In genomic region chr11:3536082-3536481, GRCm38 (mm10) we compare ENCODE assay signal across 8 mouse cellular contexts. TPM values are rescaled to one million over a fixed set of nuclear protein-coding genes. Genes with fewer than 3 reads are reported as not detected.
DNase-seq lines count a peak whose midpoint lies in the region; ATAC-seq and TF ChIP-seq lines count a peak whose summit lies in the region.

No protein-coding gene starts in this region.

- peaks cover 16% of the 10 kb centered on the region for H3K4me1 ChIP-seq in testis, adult 2 months (ENCODE audit: control insufficient read depth, insufficient read depth, low read length)
- H3K4me1 ChIP-seq in limb, embryonic 14.5 days (ENCODE audit: control insufficient read depth, insufficient read depth, low read length): peaks cover 28% of the 10 kb centered on the region
- H3K4me1 ChIP-seq in stomach, postnatal 0 days (replicated peaks; ENCODE audit: control insufficient read depth, insufficient read depth): peaks cover 9% of the 10 kb centered on the region

- TF ChIP-seq CTCF in gastrocnemius, adult 2 months (IDR thresholded peaks at IDR 0.05): no peak
- TF ChIP-seq CTCF in testis, adult 2 months (IDR thresholded peaks at IDR 0.05; ENCODE audit: control insufficient read depth, insufficient read depth, insufficient replicate concordance, low read depth, low read length): no peak
- no peak for TF ChIP-seq CTCF in stomach, postnatal 0 days (IDR thresholded peaks at IDR 0.05; ENCODE audit: low read depth)

- no peak for DNase-seq in gastrocnemius, adult 2 months
- no peak for DNase-seq in gastrocnemius, postnatal 4 days (ENCODE audit: low spot score in 2 of 2)
- no peak for DNase-seq in testis, postnatal 14 days (ENCODE audit: low spot score)
- DNase-seq in limb, embryonic 14.5 days (ENCODE audit: low spot score): no peak
- DNase-seq in stomach, postnatal 0 days (ENCODE audit: low spot score): no peak
- no peak for DNase-seq in MN1 (ENCODE audit: low spot score)

- H3K4me3 ChIP-seq in gastrocnemius, adult 2 months: peak overlapping the region; percentile 71
- peak overlapping the region; percentile 87 for H3K4me3 ChIP-seq in testis, adult 2 months (ENCODE audit: control insufficient read depth, low read depth, low read length)
- H3K4me3 ChIP-seq in limb, embryonic 14.5 days (replicated peaks; ENCODE audit: low read length): peak overlapping the region; percentile 44
- H3K4me3 ChIP-seq in stomach, postnatal 0 days (ENCODE audit: low read depth, low read length): peak overlapping the region; percentile 49

- H3K4me2 ChIP-seq in limb, embryonic 14.5 days (replicated peaks; ENCODE audit: low read depth, low read length, severe bottlenecking): peak overlapping the region; percentile 62
- peak overlapping the region; percentile 83 for H3K4me2 ChIP-seq in stomach, postnatal 0 days (replicated peaks; ENCODE audit: low read depth)

- no peak for ATAC-seq in limb, embryonic 14.5 days (ENCODE audit: low FRiP score, low read depth)
- ATAC-seq in stomach, postnatal 0 days (ENCODE audit: low FRiP score, low TSS enrichment): no peak
- ATAC-seq in granulocyte monocyte progenitor cell, adult 5-6 weeks (replicated peaks; ENCODE audit: poor library complexity, severe bottlenecking): no peak

- intact Hi-C loops in gastrocnemius, adult 2 months (cut with DNase I): loop anchor here (5.0 kb wide), 2 partner anchors 36 to 111 kb away; partner anchors contain the start of gene Morc2a

- H3K9ac ChIP-seq in limb, embryonic 14.5 days (ENCODE audit: low read depth, low read length, severe bottlenecking): peak overlapping the region; percentile 58
- peak overlapping the region; percentile 66 for H3K9ac ChIP-seq in stomach, postnatal 0 days (ENCODE audit: low read length)

- no peaks in the 10 kb centered on the region for H3K36me3 ChIP-seq in testis, adult 2 months (ENCODE audit: control insufficient read depth, insufficient read depth, low read length)
- H3K36me3 ChIP-seq in limb, embryonic 14.5 days (ENCODE audit: control insufficient read depth, insufficient read depth, low read length): peaks cover 39% of the 10 kb centered on the region
- H3K36me3 ChIP-seq in stomach, postnatal 0 days (ENCODE audit: control insufficient read depth, insufficient read depth, low read length): peaks cover 21% of the 10 kb centered on the region

- no peak for TF ChIP-seq POLR2A in testis, adult 2 months (IDR thresholded peaks at IDR 0.05; ENCODE audit: control insufficient read depth, low read depth, low read length)
- TF ChIP-seq POLR2A in limb, embryonic 14.5 days (IDR thresholded peaks at IDR 0.05; ENCODE audit: borderline replicate concordance, extremely low read depth, insufficient read depth, insufficient read length): no peak

- no peaks in the 10 kb centered on the region for H3K9me3 ChIP-seq in limb, embryonic 14.5 days (ENCODE audit: control insufficient read depth, low read length)
- no peaks in the 10 kb centered on the region for H3K9me3 ChIP-seq in stomach, postnatal 0 days (ENCODE audit: control insufficient read depth, low read length)

- WGBS in limb, embryonic 14.5 days: 32% methylated on average over 5 of the region's 5 CpGs
- WGBS in stomach, postnatal 0 days: 31% methylated on average over 5 of the region's 5 CpGs

- peak overlapping the region; percentile 93 for H3K27ac ChIP-seq in gastrocnemius, adult 2 months
- peak overlapping the region; percentile 81 for H3K27ac ChIP-seq in testis, adult 2 months (ENCODE audit: control insufficient read depth, insufficient read depth, low read depth, low read length)
- peak overlapping the region; percentile 90 for H3K27ac ChIP-seq in limb, embryonic 14.5 days (replicated peaks; ENCODE audit: low read depth, low read length)
- peak overlapping the region; percentile 95 for H3K27ac ChIP-seq in stomach, postnatal 0 days (replicated peaks)

- no peaks in the 10 kb centered on the region for H3K27me3 ChIP-seq in testis, adult 2 months (ENCODE audit: control insufficient read depth, insufficient read depth, low read length)
- H3K27me3 ChIP-seq in limb, embryonic 14.5 days (ENCODE audit: control insufficient read depth, insufficient read depth, low read length): no peaks in the 10 kb centered on the region
- no peaks in the 10 kb centered on the region for H3K27me3 ChIP-seq in stomach, postnatal 0 days (ENCODE audit: control insufficient read depth, insufficient read depth, low read length)

- TF ChIP-seq EP300 in stomach, postnatal 0 days (optimal IDR thresholded peaks at IDR 0.05): no peak

RNA-seq across cellular contexts. Expression of gene Smtn, which starts 4.3 kb away (rescaled TPM):
- 100 to 1,000 TPM in 1 of 2 experiments, 10 to 100 TPM in 1; 70.3 to 119 TPM for total RNA-seq in gastrocnemius, adult 2 months (2021)
- 100 to 1,000 TPM; 283 to 313 TPM for total RNA-seq in gastrocnemius, postnatal 4 days (2021)
- polyA plus RNA-seq in testis, adult 2 months (2012; rRNA removed): 4.4 and 6.9 TPM in 2 replicates
- polyA plus RNA-seq in limb, embryonic 14.5 days (2012; rRNA removed): 59.0 and 64.7 TPM in 2 replicates
- 71.8 and 79.6 TPM in 2 replicates for polyA plus RNA-seq in limb, embryonic 14.5 days (2014; fragmentation: Nextera tagmentation; extraction: Ambion mirVana)
- 103 TPM in 2 replicates for polyA plus RNA-seq in stomach, postnatal 0 days (2015; fragmentation: Nextera tagmentation; extraction: Ambion mirVana)
- 7.5 and 10.5 TPM in 2 replicates for total RNA-seq in granulocyte monocyte progenitor cell, adult 5-6 weeks (2014; fragmentation: Nextera tagmentation)
- total RNA-seq in granulocyte monocyte progenitor cell, adult 5-6 weeks (2017): 7.0 and 8.3 TPM in 2 replicates

RNA-seq across cellular contexts. Expression of gene Selenom, which starts 21.6 kb away (rescaled TPM):
- total RNA-seq in gastrocnemius, adult 2 months (2021): 10 to 100 TPM; 11.6 to 17.5 TPM
- 10 to 100 TPM; 85.5 to 88.7 TPM for total RNA-seq in gastrocnemius, postnatal 4 days (2021)
- polyA plus RNA-seq in testis, adult 2 months (2012; rRNA removed): 13.8 and 19.2 TPM in 2 replicates
- 201 and 256 TPM in 2 replicates for polyA plus RNA-seq in limb, embryonic 14.5 days (2012; rRNA removed)
- polyA plus RNA-seq in limb, embryonic 14.5 days (2014; fragmentation: Nextera tagmentation; extraction: Ambion mirVana): 191 and 214 TPM in 2 replicates
- 179 and 191 TPM in 2 replicates for polyA plus RNA-seq in stomach, postnatal 0 days (2015; fragmentation: Nextera tagmentation; extraction: Ambion mirVana)
- 22.0 and 28.8 TPM in 2 replicates for total RNA-seq in granulocyte monocyte progenitor cell, adult 5-6 weeks (2014; fragmentation: Nextera tagmentation)
- total RNA-seq in granulocyte monocyte progenitor cell, adult 5-6 weeks (2017): 17.0 and 21.1 TPM in 2 replicates

RNA-seq across cellular contexts. Expression of gene Inpp5j, which starts 31.5 kb away (rescaled TPM):
- total RNA-seq in gastrocnemius, adult 2 months (2021): 1 to 10 TPM; 2.3 to 5.7 TPM
- total RNA-seq in gastrocnemius, postnatal 4 days (2021): 1 to 10 TPM in 1 of 2 experiments, under 1 TPM in 1; 0.65 to 1.5 TPM
- 3.8 and 4.7 TPM in 2 replicates for polyA plus RNA-seq in testis, adult 2 months (2012; rRNA removed)
- polyA plus RNA-seq in limb, embryonic 14.5 days (2012; rRNA removed): 0.23 and 0.40 TPM in 2 replicates
- 0.18 and 0.43 TPM in 2 replicates for polyA plus RNA-seq in limb, embryonic 14.5 days (2014; fragmentation: Nextera tagmentation; extraction: Ambion mirVana)
- polyA plus RNA-seq in stomach, postnatal 0 days (2015; fragmentation: Nextera tagmentation; extraction: Ambion mirVana): 2.4 and 2.7 TPM in 2 replicates
- 0.94 and 1.1 TPM in 2 replicates for total RNA-seq in granulocyte monocyte progenitor cell, adult 5-6 weeks (2014; fragmentation: Nextera tagmentation)
- 0.09 and 0.57 TPM in 2 replicates for total RNA-seq in granulocyte monocyte progenitor cell, adult 5-6 weeks (2017)

RNA-seq across cellular contexts. Expression of gene Pla2g3, which starts 48.0 kb away (rescaled TPM):
- total RNA-seq in gastrocnemius, adult 2 months (2021): not detected
- total RNA-seq in gastrocnemius, postnatal 4 days (2021): under 1 TPM in 1 of 2 experiments, not detected in 1; 0.10 TPM
- 2.6 and 2.8 TPM in 2 replicates for polyA plus RNA-seq in testis, adult 2 months (2012; rRNA removed)
- polyA plus RNA-seq in limb, embryonic 14.5 days (2012; rRNA removed): 0.99 and 1.4 TPM in 2 replicates
- 0.23 and 0.40 TPM in 2 replicates for polyA plus RNA-seq in limb, embryonic 14.5 days (2014; fragmentation: Nextera tagmentation; extraction: Ambion mirVana)
- polyA plus RNA-seq in stomach, postnatal 0 days (2015; fragmentation: Nextera tagmentation; extraction: Ambion mirVana): 9.4 and 11.0 TPM in 2 replicates
- total RNA-seq in granulocyte monocyte progenitor cell, adult 5-6 weeks (2014; fragmentation: Nextera tagmentation): 0.26 TPM in 1 of 2 replicates, not detected in the other
- not detected in 2 replicates for total RNA-seq in granulocyte monocyte progenitor cell, adult 5-6 weeks (2017)

Comparison
In these comparisons a context has a peak if more than half of its experiments do, and no peak if none do; other contexts are left out.
1. RNA of gene Smtn, which starts 4.3 kb away (total RNA-seq): 283 to 313 TPM in gastrocnemius, postnatal 4 days and 70.3 to 119 TPM in gastrocnemius, adult 2 months; 7.0 to 10.5 TPM in granulocyte monocyte progenitor cell, adult 5-6 weeks; every median in the first group is over 4 times any median in the second.
2. Peak in every context shown above with its lines, with median percentiles within 50 percentile points of each other: H3K27ac ChIP-seq and H3K4me3 ChIP-seq.